Mouse (Mus musculus) ovary, adult 10 weeks (tissue): ENCODE measurements around the gene Prkcb. TPM values are rescaled to one million over a fixed set of nuclear protein-coding genes. Genes with fewer than 3 reads are reported as not detected.

Source experiments
- polyA plus RNA-seq: library from polyadenylated mRNA; stranded (reverse); fragments of 350-450 nt; fragmentation: Illumina TruSeq; extraction: RNeasy Lipid Tissue Mini Kit (QIAGEN cat#74804); gene quantifications from one replicate; pipeline ENCODE4 v1.2.3, GENCODE M21; 2014

Gene Prkcb
- 26.7 TPM for polyA plus RNA-seq

DNA sequence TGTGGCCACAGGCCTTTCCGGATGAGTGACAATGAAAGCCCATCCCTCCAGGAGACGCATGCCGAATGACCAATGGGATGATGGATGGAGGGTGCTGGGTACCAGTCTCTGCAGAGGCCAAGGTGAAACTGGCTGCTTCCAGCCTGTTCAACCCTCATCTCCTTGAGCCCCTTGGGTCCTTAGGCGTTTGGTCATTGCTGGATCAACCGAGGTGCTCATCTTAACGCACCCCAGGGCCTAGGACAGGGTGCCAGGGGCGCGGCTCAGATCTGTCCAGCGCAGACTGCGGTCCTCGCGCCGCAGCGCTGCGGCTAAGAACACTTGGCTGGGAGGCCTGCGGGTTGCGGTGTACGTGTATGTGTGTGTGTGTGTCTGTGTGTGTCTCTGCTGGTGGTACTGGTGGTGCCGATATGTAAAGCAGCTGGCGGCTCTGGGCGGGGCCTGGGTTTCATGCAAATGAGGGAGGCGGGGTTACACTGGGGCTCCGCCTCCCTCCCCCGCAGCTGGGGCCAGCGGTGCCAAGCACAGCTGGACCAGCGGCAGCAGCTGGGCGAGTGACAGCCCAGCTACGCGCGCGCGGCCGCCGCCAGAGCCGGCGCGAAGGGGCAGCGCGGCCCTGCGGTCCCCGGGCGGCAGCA, at the start of gene Prkcb:
Gene Prkcb, plus strand, starts transcription at position 147 of the 638 bp plus-strand sequence.

GRCm38 (mm10) chr7:122670442-122670872, 381.9 kb downstream of the Prkcb start, which contains the start of gene Cacng3:
Gene Cacng3 (plus strand): TSS chr7:122670492.

Other genes with a start within 250 kb of the Prkcb start
- 41.3 TPM for gene Ubfd1, start 221.6 kb upstream of the Prkcb start, polyA plus RNA-seq
- gene Ears2, start 221.5 kb upstream of the Prkcb start, polyA plus RNA-seq, result 3.0 TPM
- 433 TPM for gene Ndufab1, start 186.9 kb upstream of the Prkcb start, polyA plus RNA-seq
- 8.7 TPM for gene Palb2, start 155.8 kb upstream of the Prkcb start, polyA plus RNA-seq
- 94.8 TPM for gene Dctn5, start 155.7 kb upstream of the Prkcb start, polyA plus RNA-seq
- gene Plk1, start 129.3 kb upstream of the Prkcb start, polyA plus RNA-seq, result 2.8 TPM
- gene Ern2, start 102.5 kb upstream of the Prkcb start, polyA plus RNA-seq, result not detected
- 18.2 TPM for gene Chp2, start 69.3 kb upstream of the Prkcb start, polyA plus RNA-seq